Mouse (Mus musculus): Measurements from ENCODE around the gene Gpx4. TPM values are rescaled to one million over a fixed set of nuclear protein-coding genes. Genes with fewer than 3 reads are reported as not detected.

The Gpx4 gene
- polyA plus RNA-seq, 1 experiment = 934 TPM

GRCm38 (mm10) chr10:80092690-80093089, 45.7 kb downstream of the Gpx4 start:
- TF ChIP-seq POLR2A (IDR thresholded peaks at IDR 0.05; ENCODE audit: extremely low read depth, insufficient read depth, low read length) = no peak
- no peak for TF ChIP-seq CTCF (IDR thresholded peaks at IDR 0.05; ENCODE audit: extremely low read depth, insufficient read depth, low read length)
- Histone ChIP-seq H3K27ac (ENCODE audit: insufficient read depth, low read length) (no peak overlapping the region), H3K4me1 (ENCODE audit: control insufficient read depth, insufficient read depth, low read length) (no peaks in the 10 kb centered on the region), H3K4me3 (ENCODE audit: insufficient read depth, low read length) (no peak overlapping the region)

- Histone ChIP-seq H3K4me3 (ENCODE audit: insufficient read depth, low read length) (no peak overlapping the region), H3K27ac (ENCODE audit: insufficient read depth, low read length) (no peak overlapping the region), H3K4me1 (ENCODE audit: control insufficient read depth, insufficient read depth, low read length) (no peaks in the 10 kb centered on the region)
- no peak for TF ChIP-seq CTCF (IDR thresholded peaks at IDR 0.05; ENCODE audit: extremely low read depth, insufficient read depth, low read length)
- TF ChIP-seq POLR2A (IDR thresholded peaks at IDR 0.05; ENCODE audit: extremely low read depth, insufficient read depth, low read length) = no peak
These were observed 47.1 kb downstream of the Gpx4 start for GRCm38 (mm10) chr10:80094085-80094484.

GRCm38 (mm10) chr10:80094684-80095083, 47.7 kb downstream of the Gpx4 start:
- Histone ChIP-seq H3K4me3 (ENCODE audit: insufficient read depth, low read length) (no peak overlapping the region), H3K4me1 (ENCODE audit: control insufficient read depth, insufficient read depth, low read length) (no peaks in the 10 kb centered on the region), H3K27ac (ENCODE audit: insufficient read depth, low read length) (no peak overlapping the region)
- no peak for TF ChIP-seq CTCF (IDR thresholded peaks at IDR 0.05; ENCODE audit: extremely low read depth, insufficient read depth, low read length)

GRCm38 (mm10) chr10:80095547-80095946, 48.6 kb downstream of the Gpx4 start:
- Histone ChIP-seq H3K4me1 (ENCODE audit: control insufficient read depth, insufficient read depth, low read length) (no peaks in the 10 kb centered on the region), H3K4me3 (ENCODE audit: insufficient read depth, low read length) (no peak overlapping the region), H3K27ac (ENCODE audit: insufficient read depth, low read length) (no peak overlapping the region)
- no peak for TF ChIP-seq POLR2A (IDR thresholded peaks at IDR 0.05; ENCODE audit: extremely low read depth, insufficient read depth, low read length)
- TF ChIP-seq CTCF (IDR thresholded peaks at IDR 0.05; ENCODE audit: extremely low read depth, insufficient read depth, low read length) = no peak

GRCm38 (mm10) chr10:80097275-80097674, 50.3 kb downstream of the Gpx4 start:
- H3K4me1 ChIP-seq (ENCODE audit: control insufficient read depth, insufficient read depth, low read length) = no peaks in the 10 kb centered on the region; the same call in 1 of the 2 replicates
- H3K4me3 ChIP-seq (ENCODE audit: insufficient read depth, low read length) = no peak overlapping the region
- no peak for TF ChIP-seq CTCF (IDR thresholded peaks at IDR 0.05; ENCODE audit: extremely low read depth, insufficient read depth, low read length)
- TF ChIP-seq POLR2A (IDR thresholded peaks at IDR 0.05; ENCODE audit: extremely low read depth, insufficient read depth, low read length) = no peak
- H3K27ac ChIP-seq (ENCODE audit: insufficient read depth, low read length) = no peak overlapping the region

- Histone ChIP-seq H3K27ac (ENCODE audit: insufficient read depth, low read length) (no peak overlapping the region), H3K4me1 (ENCODE audit: control insufficient read depth, insufficient read depth, low read length) (no peaks in the 10 kb centered on the region; the same call in 1 of the 2 replicates), H3K4me3 (ENCODE audit: insufficient read depth, low read length) (no peak overlapping the region)
- TF ChIP-seq CTCF (IDR thresholded peaks at IDR 0.05; ENCODE audit: extremely low read depth, insufficient read depth, low read length) (no peak), POLR2A (IDR thresholded peaks at IDR 0.05; ENCODE audit: extremely low read depth, insufficient read depth, low read length) (no peak)
These were observed 51.7 kb downstream of the Gpx4 start for GRCm38 (mm10) chr10:80098630-80099029.

GRCm38 (mm10) chr10:80100982-80101381, 54.0 kb downstream of the Gpx4 start:
- no peak overlapping the region for H3K27ac ChIP-seq (ENCODE audit: insufficient read depth, low read length)
- H3K4me3 ChIP-seq (ENCODE audit: insufficient read depth, low read length) = no peak overlapping the region
- TF ChIP-seq POLR2A (IDR thresholded peaks at IDR 0.05; ENCODE audit: extremely low read depth, insufficient read depth, low read length) = no peak
- no peak for TF ChIP-seq CTCF (IDR thresholded peaks at IDR 0.05; ENCODE audit: extremely low read depth, insufficient read depth, low read length)
- H3K4me1 ChIP-seq (ENCODE audit: control insufficient read depth, insufficient read depth, low read length) = no peaks in the 10 kb centered on the region; the same call in 1 of the 2 replicates

- peak overlapping the region; percentile 91 for H3K27ac ChIP-seq (ENCODE audit: insufficient read depth, low read length)
- H3K4me3 ChIP-seq (ENCODE audit: insufficient read depth, low read length) = peak overlapping the region; percentile 98
- no peaks in the 10 kb centered on the region; the same call in 1 of the 2 replicates for H3K4me1 ChIP-seq (ENCODE audit: control insufficient read depth, insufficient read depth, low read length)
- TF ChIP-seq CTCF (IDR thresholded peaks at IDR 0.05; ENCODE audit: extremely low read depth, insufficient read depth, low read length) (no peak), POLR2A (IDR thresholded peaks at IDR 0.05; ENCODE audit: extremely low read depth, insufficient read depth, low read length) (peak; percentile 68)
These were observed 55.4 kb downstream of the Gpx4 start for GRCm38 (mm10) chr10:80102216-80102915.

- no peaks in the 10 kb centered on the region; the same call in 1 of the 2 replicates for H3K4me1 ChIP-seq (ENCODE audit: control insufficient read depth, insufficient read depth, low read length)
- TF ChIP-seq POLR2A (IDR thresholded peaks at IDR 0.05; ENCODE audit: extremely low read depth, insufficient read depth, low read length) (no peak), CTCF (IDR thresholded peaks at IDR 0.05; ENCODE audit: extremely low read depth, insufficient read depth, low read length) (no peak)
- no peak overlapping the region for H3K27ac ChIP-seq (ENCODE audit: insufficient read depth, low read length)
- H3K4me3 ChIP-seq (ENCODE audit: insufficient read depth, low read length) = peak overlapping the region; percentile 98; the same call in 1 of the 2 replicates
These were observed 56.1 kb downstream of the Gpx4 start for GRCm38 (mm10) chr10:80103032-80103431.

- Histone ChIP-seq H3K4me1 (ENCODE audit: control insufficient read depth, insufficient read depth, low read length) (no peaks in the 10 kb centered on the region; the same call in 1 of the 2 replicates), H3K27ac (ENCODE audit: insufficient read depth, low read length) (no peak overlapping the region), H3K4me3 (ENCODE audit: insufficient read depth, low read length) (no peak overlapping the region)
- TF ChIP-seq POLR2A (IDR thresholded peaks at IDR 0.05; ENCODE audit: extremely low read depth, insufficient read depth, low read length) = no peak
- no peak for TF ChIP-seq CTCF (IDR thresholded peaks at IDR 0.05; ENCODE audit: extremely low read depth, insufficient read depth, low read length)
These were observed 57.2 kb downstream of the Gpx4 start for GRCm38 (mm10) chr10:80104181-80104580.

Data from cortical plate, adult 2 months (tissue).